Mouse (Mus musculus): ENCODE measurements around the gene S100b.

S100b gene

DNA sequence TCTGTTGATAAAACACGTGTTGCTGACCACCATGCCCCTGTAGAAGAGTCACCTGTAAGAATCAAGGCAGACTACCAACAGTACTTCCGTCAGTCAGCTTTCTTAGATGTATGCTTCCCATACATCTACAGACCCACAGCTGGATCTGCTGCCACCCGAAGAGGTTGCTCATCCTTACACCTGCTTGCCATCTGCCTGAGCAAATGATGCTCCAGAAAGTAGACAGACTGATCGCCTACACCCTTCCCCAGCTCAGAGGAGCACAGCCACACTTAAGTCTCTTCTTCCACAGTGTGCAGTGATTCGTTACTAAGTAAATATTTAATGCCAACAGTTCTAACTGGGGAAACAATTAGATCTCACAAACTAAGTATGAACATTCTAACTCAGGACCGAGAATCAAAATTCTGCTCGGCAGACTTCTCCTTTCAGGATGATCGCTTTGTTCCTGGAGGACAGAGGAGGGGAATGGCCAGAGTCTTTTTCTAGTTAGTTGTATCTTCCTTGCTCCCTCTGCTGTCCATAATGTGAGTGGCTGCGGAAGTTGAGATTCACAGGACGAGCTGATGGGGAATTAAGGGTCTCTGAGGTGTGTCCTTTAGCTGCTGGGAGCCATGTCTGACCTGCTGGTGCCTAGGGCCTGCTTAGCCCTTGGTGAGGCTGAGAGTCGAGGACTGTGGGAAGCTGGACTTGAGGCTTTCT, 6.9 kb downstream of the S100b start:
- DNase-seq (ENCODE audit: low read depth, low spot score), result no peak

DNA sequence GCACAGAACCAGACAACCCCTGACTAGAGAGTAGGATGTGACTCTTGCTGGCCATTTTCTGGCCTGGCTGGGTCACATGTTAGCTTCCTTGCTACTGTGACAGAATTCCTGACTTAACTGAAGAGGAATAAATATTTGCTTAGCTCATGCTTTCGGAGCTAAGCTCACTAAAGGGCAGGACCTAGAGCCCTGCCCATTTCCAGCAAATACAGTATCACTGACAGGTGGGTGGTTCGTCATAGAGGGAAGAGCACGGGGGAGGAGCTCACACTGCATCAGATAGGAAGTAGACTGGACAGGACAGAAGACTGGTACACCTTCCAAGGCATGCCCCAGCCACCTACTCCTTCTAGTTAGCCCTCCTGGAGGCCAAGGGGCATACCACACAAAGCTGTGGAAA, 7.8 kb downstream of the S100b start:
- no peak for DNase-seq (ENCODE audit: low read depth, low spot score)

GRCm38 (mm10) chr10:76262431-76262830, 8.8 kb downstream of the S100b start:
- no peak for DNase-seq (ENCODE audit: low read depth, low spot score)

DNA sequence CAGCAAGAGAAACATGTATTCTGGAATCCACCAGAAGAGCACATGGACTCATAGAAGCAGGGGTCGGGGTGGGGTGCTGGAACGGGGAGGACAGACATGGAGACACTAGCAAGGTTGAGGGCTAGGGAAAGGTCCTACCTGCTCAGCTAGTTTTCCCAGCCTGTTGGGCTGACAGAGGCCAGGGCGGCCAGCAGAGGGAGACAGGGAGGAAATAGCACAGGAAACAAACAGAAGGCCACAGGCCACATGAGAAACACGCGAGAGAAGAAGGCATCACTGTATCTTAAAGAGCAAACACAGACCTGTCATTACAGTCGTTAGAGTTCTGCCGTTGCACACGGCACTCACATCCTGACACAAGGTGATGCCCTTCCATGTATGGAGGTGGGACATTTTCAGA, 17.6 kb downstream of the S100b start:
- DNase-seq (ENCODE audit: low read depth, low spot score), result no peak

GRCm38 (mm10) chr10:76275256-76275655, 21.6 kb downstream of the S100b start:
- DNase-seq (ENCODE audit: low read depth, low spot score), result no peak

GRCm38 (mm10) chr10:76278541-76279097, 25.0 kb downstream of the S100b start:
- DNase-seq (ENCODE audit: low read depth, low spot score), result no peak

GRCm38 (mm10) chr10:76288268-76288993, 34.8 kb downstream of the S100b start:
- DNase-seq (ENCODE audit: low read depth, low spot score), result no peak

GRCm38 (mm10) chr10:76289052-76289451, 35.4 kb downstream of the S100b start:
- DNase-seq (ENCODE audit: low read depth, low spot score), result no peak

DNA sequence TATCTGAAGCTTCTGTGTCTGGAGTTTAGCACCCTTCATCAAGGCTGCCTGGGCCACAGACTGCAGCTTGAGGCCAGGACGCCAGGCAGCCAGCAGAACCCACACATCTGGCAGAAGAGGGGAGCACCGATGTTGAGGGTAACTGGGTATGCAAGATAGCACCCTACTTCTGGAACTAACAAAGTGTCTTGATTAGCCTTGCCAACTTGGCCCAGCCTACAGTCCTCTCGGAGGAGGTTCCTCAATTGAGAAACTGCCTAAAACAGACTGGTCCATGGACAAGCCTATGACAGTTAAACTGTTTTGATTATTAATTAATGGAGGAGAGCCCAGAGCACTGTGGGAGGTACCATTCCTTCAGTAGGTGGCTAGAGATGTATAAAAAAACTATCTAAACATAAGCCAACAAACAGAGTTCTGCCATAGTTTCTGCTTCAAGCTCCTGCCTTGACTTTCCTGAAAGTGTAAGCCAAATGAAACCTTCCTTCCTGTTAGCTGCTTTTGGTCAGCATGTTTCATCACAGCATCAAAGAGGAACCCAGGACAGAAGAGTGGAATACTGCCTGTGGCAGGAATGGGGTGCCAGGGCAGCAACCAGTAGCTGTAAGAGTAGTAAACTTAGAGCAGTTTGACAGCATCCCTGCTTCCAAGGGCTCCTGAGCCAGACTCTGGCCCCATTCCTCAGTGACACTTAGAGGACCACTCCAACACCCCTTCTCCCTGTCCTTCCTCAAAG, 36.5 kb downstream of the S100b start:
- DNase-seq (ENCODE audit: low read depth, low spot score), result no peak

DNA sequence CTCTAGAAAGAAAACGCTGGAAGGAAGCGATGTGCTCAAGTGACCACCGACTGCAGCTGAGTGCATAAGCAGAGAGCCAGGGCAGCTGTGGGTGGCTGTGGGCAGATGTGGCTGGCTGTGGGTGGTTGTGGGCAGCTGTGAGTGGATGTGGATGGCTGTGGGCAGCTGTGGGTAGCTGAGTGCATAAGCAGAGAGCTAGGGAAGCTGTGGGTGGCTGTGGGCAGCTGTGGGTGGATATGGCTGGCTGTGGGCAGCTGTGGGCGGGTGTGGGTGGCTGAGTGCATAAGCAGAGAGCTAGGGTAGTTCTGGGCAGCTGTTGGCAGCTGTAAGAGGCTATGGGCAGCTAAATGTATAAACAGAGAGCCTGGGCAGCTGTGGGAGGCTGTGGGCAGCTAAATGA, 39.6 kb downstream of the S100b start:
- no peak for DNase-seq (ENCODE audit: low read depth, low spot score)

GRCm38 (mm10) chr10:76300133-76300532, 46.5 kb downstream of the S100b start:
- no peak for DNase-seq (ENCODE audit: low read depth, low spot score)

DNA sequence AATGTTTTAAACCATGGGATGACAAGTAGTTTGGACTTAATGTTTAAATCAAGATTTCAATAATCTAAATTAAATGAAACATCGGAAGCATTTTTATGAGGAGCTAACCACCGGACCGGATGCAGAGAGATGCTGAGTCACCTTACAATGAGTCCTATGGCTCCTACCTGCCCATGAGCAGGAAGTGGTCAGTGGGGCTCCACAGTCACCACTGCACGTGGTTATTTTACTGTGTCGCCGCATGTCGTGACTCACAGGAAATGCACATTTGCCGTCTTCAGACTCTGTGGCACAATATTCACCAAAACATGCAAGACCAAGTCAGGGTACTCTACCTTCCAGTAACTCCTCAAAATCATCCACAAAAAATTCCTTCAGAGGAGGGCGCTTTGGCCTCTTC, 53.1 kb downstream of the S100b start:
- DNase-seq (ENCODE audit: low read depth, low spot score), result no peak
